Mouse (Mus musculus): Measurements from ENCODE around the gene Zfp831. TPM values are rescaled to one million over a fixed set of nuclear protein-coding genes. Genes with fewer than 3 reads are reported as not detected.

Zfp831 gene
- total RNA-seq, 1 experiment from 2014 or later = 12.4 TPM

Other genes with a start within 250 kb of the Zfp831 start
- gene Nelfcd, start 227.7 kb upstream of the Zfp831 start, total RNA-seq (2017) = 43.4 and 50.9 TPM in 2 replicates
- gene Ctsz, start 204.5 kb upstream of the Zfp831 start, total RNA-seq (2017) = 85.3 and 109 TPM in 2 replicates
- gene Tubb1, start 192.8 kb upstream of the Zfp831 start, total RNA-seq (2017) = 1.0 TPM in 1 of 2 replicates, not detected in the other
- gene Atp5e, start 179.4 kb upstream of the Zfp831 start, total RNA-seq (2017) = 153 and 381 TPM in 2 replicates
- 103 and 110 TPM in 2 replicates for gene Prelid3b, start 170.5 kb upstream of the Zfp831 start, total RNA-seq (2017)
- gene Edn3, start 117.1 kb downstream of the Zfp831 start, total RNA-seq (2017) = 0.84 and 1.0 TPM in 2 replicates

Measured in hematopoietic stem cell, adult 5-6 weeks (primary cell).